Mouse (Mus musculus): ENCODE data around the gene Scd3.

Gene Scd3

GRCm38 (mm10) chr19:44203015-44203564, at the start of gene Scd3:
Scd3 (plus strand) TSS chr19:44203269.
- DNase-seq (ENCODE audit: low read depth, low spot score) = no peak

GRCm38 (mm10) chr19:44153781-44154180, 49.3 kb upstream of the Scd3 start:
- DNase-seq (ENCODE audit: low read depth, low spot score) = no peak

- DNase-seq (ENCODE audit: low read depth, low spot score) = no peak
Observed at GRCm38 (mm10) chr19:44157005-44157404, 46.1 kb upstream of the Scd3 start.

- no peak for DNase-seq (ENCODE audit: low read depth, low spot score)
Observed at GRCm38 (mm10) chr19:44159386-44159785, 43.7 kb upstream of the Scd3 start.

GRCm38 (mm10) chr19:44161515-44161914, 41.6 kb upstream of the Scd3 start:
- peak; percentile 13 for DNase-seq (ENCODE audit: low read depth, low spot score)

GRCm38 (mm10) chr19:44174835-44175234, 28.2 kb upstream of the Scd3 start:
- no peak for DNase-seq (ENCODE audit: low read depth, low spot score)

GRCm38 (mm10) chr19:44176741-44177140, 26.3 kb upstream of the Scd3 start:
- DNase-seq (ENCODE audit: low read depth, low spot score) = no peak

GRCm38 (mm10) chr19:44180502-44180901, 22.6 kb upstream of the Scd3 start:
- DNase-seq (ENCODE audit: low read depth, low spot score) = no peak

GRCm38 (mm10) chr19:44183968-44184367, 19.1 kb upstream of the Scd3 start:
- DNase-seq (ENCODE audit: low read depth, low spot score) = no peak

GRCm38 (mm10) chr19:44189056-44189455, 14.0 kb upstream of the Scd3 start:
- DNase-seq (ENCODE audit: low read depth, low spot score) = no peak

GRCm38 (mm10) chr19:44192342-44192741, 10.7 kb upstream of the Scd3 start, which contains the start of gene Pkd2l1:
Pkd2l1 (minus strand) TSS chr19:44192442.
- DNase-seq (ENCODE audit: low read depth, low spot score) = no peak

GRCm38 (mm10) chr19:44193906-44194305, 9.2 kb upstream of the Scd3 start:
- no peak for DNase-seq (ENCODE audit: low read depth, low spot score)

GRCm38 (mm10) chr19:44195138-44195537, 7.9 kb upstream of the Scd3 start:
- DNase-seq (ENCODE audit: low read depth, low spot score) = peak; percentile 57

- no peak for DNase-seq (ENCODE audit: low read depth, low spot score)
Observed at GRCm38 (mm10) chr19:44197053-44197852, 5.8 kb upstream of the Scd3 start.

GRCm38 (mm10) chr19:44198494-44198893, 4.6 kb upstream of the Scd3 start:
- DNase-seq (ENCODE audit: low read depth, low spot score) = no peak

GRCm38 (mm10) chr19:44198964-44199363, 4.1 kb upstream of the Scd3 start:
- DNase-seq (ENCODE audit: low read depth, low spot score) = no peak

- DNase-seq (ENCODE audit: low read depth, low spot score) = no peak
Observed at GRCm38 (mm10) chr19:44207079-44207478, 4.0 kb downstream of the Scd3 start.

GRCm38 (mm10) chr19:44215255-44215654, 12.2 kb downstream of the Scd3 start:
- no peak for DNase-seq (ENCODE audit: low read depth, low spot score)

- DNase-seq (ENCODE audit: low read depth, low spot score) = no peak
Observed at GRCm38 (mm10) chr19:44217958-44218525, 15.0 kb downstream of the Scd3 start.

GRCm38 (mm10) chr19:44225728-44226127, 22.7 kb downstream of the Scd3 start:
- DNase-seq (ENCODE audit: low read depth, low spot score) = no peak

- no peak for DNase-seq (ENCODE audit: low read depth, low spot score)
Observed at GRCm38 (mm10) chr19:44229776-44230175, 26.7 kb downstream of the Scd3 start.

- DNase-seq (ENCODE audit: low read depth, low spot score) = no peak
Observed at GRCm38 (mm10) chr19:44230212-44230611, 27.1 kb downstream of the Scd3 start.

- DNase-seq (ENCODE audit: low read depth, low spot score) = no peak
Observed at GRCm38 (mm10) chr19:44231608-44232151, 28.6 kb downstream of the Scd3 start.
